Mouse (Mus musculus): Measurements from ENCODE around the gene Usp53.

Usp53 gene

GRCm38 (mm10) chr3:122984249-122985182, at the start of gene Usp53:
Usp53 (minus strand) TSS chr3:122984510.
- DNase-seq (ENCODE audit: low spot score in 2 of 2), result peak; percentile 92 to 96

DNA sequence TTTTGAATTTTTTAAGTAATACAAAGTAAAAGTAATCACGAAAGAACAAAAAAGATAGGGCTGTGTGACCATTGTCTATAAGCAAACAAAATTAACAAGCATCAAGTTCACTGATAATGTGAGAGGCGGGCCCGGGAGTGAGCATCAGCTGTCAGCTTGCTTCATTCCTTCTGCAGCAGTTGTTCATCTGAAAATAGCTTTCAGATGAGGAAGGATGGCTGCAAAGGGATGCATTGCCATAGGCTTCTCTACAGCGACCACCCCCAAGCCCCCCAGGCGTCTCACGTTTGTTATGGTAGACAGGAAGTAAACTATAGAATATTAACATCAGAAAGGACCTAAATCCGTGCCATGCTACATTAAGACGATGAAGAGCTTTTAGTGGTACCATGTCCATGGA, 49.5 kb upstream of the Usp53 start:
- DNase-seq (ENCODE audit: low spot score in 2 of 2), result no peak

DNA sequence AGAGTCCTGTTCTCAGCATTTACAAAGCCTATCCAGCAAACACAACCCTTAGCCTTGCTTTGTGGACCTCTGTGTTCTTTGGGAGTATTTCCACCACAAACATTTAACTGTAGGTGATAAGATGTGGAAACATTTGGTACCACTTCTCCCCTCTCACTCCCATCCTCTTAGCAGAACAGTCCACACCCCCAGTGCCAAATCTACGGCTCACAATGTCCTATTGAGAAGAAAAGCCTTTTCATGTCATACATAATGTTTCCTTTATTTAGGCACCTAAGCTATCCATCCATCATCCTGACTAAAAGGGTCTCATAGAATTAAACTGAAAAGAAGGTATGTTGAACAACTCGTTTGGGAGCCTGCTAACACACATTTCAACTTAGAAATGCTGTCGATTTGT, 41.3 kb upstream of the Usp53 start:
- no peak for DNase-seq (ENCODE audit: low spot score in 2 of 2)

DNA sequence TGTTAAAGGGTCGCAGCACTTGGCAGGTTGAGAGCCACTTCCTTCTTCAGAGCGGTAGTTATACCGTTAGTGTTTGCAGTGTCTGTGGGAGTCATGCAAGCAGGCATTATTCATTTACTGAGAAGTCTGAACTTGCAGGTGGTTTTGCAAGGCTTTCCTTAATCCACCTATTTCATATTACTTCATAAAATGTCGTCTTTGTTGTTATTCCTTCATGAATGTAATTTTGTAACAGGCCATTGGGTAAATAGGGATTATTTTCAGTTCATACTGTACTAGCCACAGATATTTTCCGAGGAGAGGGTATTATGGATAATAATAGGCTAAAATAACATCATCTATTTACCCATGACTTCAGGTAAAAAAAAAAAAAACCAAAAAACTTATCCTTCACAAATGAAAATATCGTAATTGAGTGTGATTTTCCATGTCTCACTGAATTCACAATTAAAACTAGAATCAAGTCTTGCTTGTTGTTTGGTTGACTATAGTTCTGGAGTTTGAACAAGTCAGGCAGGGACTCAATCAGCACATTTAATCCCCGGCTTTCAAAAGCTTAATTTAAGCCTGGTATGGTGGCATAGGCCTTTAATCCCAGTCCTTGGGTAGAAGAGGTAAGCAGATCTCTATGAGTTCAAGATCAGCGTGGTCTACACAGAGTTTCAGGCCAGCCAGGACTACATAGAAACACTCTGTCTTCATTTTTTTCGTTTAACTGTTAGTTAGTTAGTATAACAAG, 40.4 kb upstream of the Usp53 start:
- DNase-seq (ENCODE audit: low spot score in 2 of 2), result no peak

DNA sequence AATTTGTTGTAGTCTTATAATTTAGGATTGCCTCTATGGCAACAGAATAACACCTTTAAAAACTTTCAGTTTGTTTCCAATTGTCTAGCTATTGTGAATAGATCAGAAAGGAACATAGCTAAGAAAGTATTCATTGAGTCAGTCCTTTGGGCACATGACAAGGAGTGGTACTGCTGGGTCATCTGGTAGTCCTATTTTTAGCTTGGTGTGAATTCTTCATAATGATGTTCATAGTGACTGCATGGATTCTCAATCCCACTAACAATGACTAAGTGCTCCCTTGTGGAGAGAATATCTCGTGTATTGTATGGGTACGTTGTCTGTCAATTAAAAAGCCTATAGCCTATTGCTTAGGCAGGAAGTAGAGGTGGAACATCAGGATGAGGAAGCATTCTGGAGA, 34.5 kb upstream of the Usp53 start:
- no peak for DNase-seq (ENCODE audit: low spot score in 2 of 2)

GRCm38 (mm10) chr3:123013476-123013875, 29.2 kb upstream of the Usp53 start:
- DNase-seq (ENCODE audit: low spot score in 2 of 2), result no peak

DNA sequence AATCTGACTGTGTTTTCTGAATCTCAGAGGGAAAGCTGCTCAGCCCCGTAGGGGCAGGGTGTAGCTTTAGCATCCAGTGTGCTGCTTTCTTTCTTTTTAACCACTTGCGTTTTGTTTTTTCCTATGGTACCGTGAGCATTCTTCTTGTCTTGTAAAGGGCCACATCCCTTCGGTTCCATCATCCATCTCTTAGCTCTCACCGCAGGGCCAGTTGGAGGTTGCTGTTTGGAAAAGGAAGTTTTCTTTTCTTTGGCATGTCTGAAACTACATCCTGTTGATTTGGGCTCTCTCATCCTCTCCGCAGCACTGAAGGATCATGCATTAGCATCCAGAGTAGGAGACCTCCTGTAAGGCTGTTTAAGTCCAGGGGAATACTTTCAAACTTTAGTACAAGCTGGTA, 25.1 kb upstream of the Usp53 start:
- no peak for DNase-seq (ENCODE audit: low spot score in 2 of 2)

DNA sequence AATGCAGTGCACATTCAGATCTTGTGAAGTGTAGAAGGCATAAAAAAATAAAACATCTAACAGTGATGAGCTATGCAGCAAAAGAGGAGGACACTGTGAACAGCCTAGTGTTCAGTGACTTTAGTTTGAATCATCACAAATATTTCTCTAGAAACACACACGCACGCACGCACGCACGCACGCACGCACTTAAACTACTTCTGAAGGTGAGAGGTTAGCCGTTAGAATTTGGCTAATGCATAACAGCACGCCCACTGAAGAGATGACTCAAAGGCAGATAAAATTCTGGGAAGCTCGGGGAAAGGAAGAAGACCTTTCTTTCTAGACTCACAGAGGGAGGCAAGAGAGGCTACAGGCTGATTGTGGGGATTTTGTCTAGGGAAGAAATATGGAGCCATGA, 23.1 kb upstream of the Usp53 start:
- DNase-seq (ENCODE audit: low spot score in 2 of 2), result no peak

- no peak for DNase-seq (ENCODE audit: low spot score in 2 of 2)
These were observed 16.7 kb upstream of the Usp53 start for GRCm38 (mm10) chr3:123001053-123001452.

- no peak for DNase-seq (ENCODE audit: low spot score in 2 of 2)
These were observed 14.2 kb upstream of the Usp53 start for GRCm38 (mm10) chr3:122998511-122998910.

DNA sequence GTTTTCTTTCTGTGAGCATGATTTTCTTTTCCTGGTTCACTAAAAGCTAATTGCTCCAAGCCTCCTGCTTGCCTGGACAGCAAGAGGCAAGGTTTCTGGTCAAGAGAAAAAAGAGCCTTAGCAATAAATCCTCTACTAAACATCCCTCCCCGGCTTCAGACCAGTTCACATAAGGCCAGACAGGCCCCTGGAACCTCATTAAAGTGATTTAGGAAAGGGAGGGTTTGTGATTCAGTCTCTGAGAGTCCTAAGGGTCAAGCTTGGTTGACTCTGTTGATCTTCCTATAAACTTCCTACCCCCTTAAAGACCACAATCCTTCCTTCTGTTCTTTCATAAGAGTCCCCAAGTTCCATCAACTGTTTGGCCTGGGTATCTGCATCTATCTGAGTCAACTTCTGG, 12.7 kb upstream of the Usp53 start:
- DNase-seq (ENCODE audit: low spot score in 2 of 2), result no peak

- DNase-seq (ENCODE audit: low spot score in 2 of 2), result no peak
These were observed 2.6 kb upstream of the Usp53 start for GRCm38 (mm10) chr3:122986906-122987305.

DNA sequence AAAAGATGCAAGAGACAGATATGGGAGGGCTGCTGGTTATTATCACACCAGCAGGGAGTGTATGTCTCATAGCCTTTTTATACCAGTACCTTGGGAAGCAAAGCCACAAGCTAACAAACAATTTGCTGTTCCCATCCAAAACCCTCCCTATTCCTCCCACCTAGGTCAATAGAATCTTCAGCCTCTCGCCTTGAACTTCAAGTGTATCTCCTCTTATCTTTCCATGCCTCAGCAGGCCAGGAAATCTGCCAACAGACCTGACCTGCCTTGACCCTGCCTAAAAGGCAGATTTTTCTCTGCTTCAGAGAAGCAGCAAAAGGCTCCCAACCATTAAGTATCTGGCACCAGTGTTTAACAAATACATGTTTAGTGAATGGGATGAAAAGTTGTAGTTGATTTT, 2.1 kb upstream of the Usp53 start:
- no peak for DNase-seq (ENCODE audit: low spot score in 2 of 2)

GRCm38 (mm10) chr3:122985183-122985944, 1.1 kb upstream of the Usp53 start:
- DNase-seq (ENCODE audit: low spot score in 2 of 2), result no peak

GRCm38 (mm10) chr3:122983849-122984248, 461 bp downstream of the Usp53 start:
- peak in 1 of 2 experiments; percentile 25 for DNase-seq (ENCODE audit: low spot score in 2 of 2)

DNA sequence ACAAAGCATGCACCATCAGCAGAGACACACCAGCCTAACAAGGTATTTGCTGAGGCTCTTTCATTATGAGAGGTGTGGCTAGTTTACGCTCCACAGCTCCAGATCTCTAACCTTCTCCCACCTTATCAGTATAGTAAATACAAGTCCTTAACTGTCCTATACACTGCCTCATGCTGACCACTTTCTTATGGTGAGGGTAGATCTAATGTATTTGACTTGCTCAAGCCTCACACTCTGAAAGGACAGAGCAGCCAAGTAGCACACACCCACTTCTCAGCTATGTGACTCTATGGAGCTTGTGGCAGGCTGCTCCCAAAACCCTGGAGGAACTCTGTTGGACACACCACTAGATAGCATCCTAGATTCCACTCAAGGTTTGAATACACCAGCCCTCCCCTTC, 8.3 kb downstream of the Usp53 start:
- DNase-seq (ENCODE audit: low spot score in 2 of 2), result no peak

DNA sequence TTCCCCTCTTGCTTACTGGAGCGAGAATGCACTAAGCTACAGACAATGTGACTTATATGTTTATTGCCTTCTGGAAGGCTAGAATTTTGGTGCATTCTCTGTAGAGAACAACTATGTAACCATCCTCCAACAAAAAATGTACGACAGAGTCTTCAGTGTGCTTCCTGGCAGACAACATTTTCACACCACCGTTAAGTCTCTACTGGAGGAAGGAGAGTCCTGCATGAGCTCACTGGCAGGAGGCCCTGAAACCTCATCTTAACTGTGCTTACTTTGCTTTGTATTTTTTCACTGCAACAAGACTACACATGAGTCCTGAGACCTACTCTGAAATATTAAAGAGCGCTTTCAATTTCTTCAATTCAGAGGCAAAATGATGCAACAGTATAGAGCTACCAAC, 8.9 kb downstream of the Usp53 start:
- DNase-seq (ENCODE audit: low spot score in 2 of 2), result no peak

DNA sequence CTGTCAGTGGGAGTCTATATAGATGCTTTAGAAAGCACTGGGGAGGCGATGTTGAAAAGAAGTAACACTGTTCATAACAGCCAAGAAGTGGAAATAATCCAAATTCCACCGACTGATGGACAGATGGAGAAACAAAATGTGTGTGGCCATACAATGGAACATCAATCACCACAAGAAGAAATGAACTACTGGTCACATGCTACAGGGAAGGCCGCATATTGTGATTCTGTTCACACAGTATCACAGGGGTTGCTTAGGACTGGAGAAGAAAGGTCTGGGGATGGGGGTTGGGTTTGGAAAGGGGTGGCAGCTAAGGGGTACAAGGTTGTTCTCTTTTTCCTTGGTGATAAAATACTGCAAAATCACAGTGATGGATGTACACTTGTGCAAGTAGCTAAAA, 9.5 kb downstream of the Usp53 start:
- DNase-seq (ENCODE audit: low spot score in 2 of 2), result no peak

GRCm38 (mm10) chr3:122972126-122972822, 12.0 kb downstream of the Usp53 start:
- no peak for DNase-seq (ENCODE audit: low spot score in 2 of 2)

- DNase-seq (ENCODE audit: low spot score in 2 of 2), result no peak
These were observed 15.9 kb downstream of the Usp53 start for GRCm38 (mm10) chr3:122968391-122968790.

GRCm38 (mm10) chr3:122964301-122964700, 20.0 kb downstream of the Usp53 start:
- DNase-seq (ENCODE audit: low spot score in 2 of 2), result no peak

DNA sequence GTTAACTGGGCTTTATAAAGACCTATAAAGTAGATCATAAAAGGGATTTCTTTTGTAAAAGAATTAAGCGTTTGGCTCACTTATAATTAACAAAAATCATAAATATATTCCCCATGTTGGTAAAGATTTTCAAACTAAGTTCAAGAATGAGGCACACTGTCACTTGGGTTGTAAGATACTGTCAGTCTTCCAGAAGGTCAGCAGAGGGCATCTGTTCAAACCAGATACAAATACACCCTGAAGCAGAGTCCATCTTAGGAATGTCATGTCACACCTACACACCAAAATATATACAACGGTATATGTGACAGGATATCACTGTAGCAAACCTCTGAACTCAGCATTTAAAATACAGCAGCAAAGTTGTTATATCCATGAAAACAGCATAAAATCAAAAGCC, 34.2 kb downstream of the Usp53 start:
- no peak for DNase-seq (ENCODE audit: low spot score in 2 of 2)

All from cerebellum, postnatal 4 days (tissue).